Mouse (Mus musculus) thymus, postnatal 36 days (tissue): ENCODE measurements around the gene B9d2.

Experiments
- DNase-seq, 2 experiments: peaks; one replicate each; pipeline ENCODE4 v3.0.0; 2022; ENCODE audit warnings: mixed read lengths in 2 of 2

B9d2 gene

DNA sequence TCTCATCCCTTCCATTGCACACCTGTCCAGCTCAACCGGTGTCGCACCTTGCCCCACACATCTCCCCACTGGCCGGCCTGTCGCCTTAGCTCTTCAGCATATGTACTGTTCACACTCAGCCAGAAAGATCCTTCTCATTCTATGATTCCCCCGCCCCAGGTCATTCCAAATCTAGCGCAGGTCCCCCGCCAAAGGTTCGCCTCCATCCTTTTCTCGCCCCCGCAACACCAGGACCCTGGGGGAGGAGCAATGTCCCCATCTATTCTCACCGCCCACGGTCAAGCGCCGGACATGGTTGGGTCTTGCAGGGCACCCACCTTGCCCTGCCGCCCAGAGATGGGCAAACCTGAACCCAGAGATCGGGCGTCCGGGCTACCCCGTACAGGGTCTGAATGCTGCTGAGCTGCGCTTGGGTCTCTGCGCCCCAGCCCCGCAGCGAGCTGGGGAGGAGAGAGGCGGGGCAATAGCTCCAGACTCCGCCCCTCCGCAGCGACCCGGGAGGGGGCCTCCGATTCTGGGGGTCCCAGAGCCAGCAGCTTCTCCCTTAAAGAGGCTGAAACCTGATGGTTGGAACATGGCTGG lies 5.8 kb upstream of the B9d2 start, which contains the start of gene Tmem91:
TSS of gene Tmem91 (minus strand) at position 448 of the 582 bp plus-strand sequence.
- DNase-seq, result peak in 1 of 2 experiments; percentile 42

DNA sequence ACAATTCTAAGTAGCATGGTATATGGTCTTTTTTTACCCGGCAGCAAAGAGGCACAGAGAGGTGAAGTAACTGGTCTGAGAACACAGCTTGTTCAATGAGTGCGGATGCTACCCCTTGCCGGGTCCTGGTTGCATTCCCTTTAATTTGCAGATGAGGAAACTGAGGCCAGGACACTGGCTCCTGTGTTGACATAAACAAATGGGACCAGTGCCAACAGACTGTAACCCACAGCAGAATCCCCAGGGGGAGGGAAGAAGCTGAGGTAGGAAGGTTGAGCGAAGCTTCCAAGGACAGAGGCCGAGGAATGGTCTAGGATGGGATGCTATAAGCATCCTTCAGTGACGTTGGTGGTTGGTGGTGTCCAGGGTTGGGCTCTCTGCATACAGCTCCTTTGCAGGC lies 5.2 kb upstream of the B9d2 start:
- no peak for DNase-seq

DNA sequence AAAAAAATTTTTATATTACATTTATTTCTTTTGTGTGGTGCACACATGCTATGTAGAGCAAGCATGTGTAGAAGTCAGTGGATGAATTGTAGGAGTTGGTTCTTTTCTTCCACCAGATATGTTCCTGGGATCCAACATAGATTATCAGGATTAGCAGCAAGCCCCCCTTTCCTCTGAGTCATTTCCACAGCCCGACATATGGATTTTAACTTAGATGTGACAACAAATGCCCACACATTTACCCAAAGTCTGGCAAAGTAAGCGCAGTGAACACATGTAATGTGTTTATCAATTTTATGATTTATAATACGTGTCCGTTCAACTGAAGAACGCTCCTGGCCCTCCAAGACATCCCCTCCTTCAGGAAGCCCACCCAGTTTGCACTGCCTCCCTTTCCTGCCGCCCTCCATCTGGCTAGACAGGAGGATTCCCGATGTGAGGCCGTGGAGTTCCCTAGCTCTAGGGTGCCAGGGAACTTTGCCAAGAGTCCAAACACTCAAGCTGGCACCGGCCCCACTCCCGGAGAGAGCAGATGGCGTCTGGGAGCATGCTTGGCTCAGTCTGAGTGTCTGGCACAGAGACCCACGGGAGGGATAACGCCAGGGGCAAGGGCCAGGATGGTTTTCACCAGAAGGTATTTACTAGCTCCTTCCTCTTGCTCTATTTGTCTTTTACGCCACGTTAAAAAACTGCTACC lies 4.3 kb upstream of the B9d2 start:
- no peak for DNase-seq

DNA sequence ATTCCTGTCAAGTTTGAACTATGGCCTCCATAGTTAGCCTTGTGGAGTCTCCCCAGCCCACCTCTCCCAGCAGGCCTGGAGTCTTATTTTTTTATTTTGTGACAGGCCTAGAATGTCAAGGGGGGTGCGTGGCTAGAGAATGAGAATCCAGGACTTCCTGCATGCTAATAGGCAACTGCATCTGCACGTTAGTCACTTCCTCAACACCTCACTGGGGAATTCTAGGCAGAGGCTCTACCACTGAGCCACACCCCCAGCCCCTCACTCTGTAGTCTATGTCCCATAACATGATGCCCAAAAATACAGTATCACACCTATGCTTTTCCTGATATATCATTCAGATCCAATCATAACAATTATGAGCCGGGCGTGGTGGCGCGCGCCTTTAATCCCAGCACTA lies 3.6 kb upstream of the B9d2 start:
- DNase-seq, result no peak

DNA sequence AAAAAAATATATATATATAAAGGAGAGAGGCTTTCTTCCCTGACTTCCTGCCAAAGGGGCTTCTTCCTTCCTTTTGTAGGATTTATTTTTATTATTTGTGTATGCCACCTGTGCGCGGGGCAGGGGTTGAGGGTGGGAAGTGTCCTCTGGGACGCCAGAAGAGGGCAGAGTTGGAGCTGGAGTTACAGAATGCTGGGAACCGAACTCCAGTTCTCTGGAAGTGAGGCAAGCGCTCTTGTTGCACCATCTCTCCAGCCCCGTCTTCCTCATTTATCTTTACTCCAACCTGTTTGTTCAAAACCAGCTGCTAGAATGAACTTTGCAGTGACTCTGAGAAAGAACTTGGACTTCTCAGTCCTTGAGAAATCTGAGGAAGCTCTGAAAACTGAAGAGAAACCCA lies 609 bp upstream of the B9d2 start:
- peak; percentile 31 to 45 for DNase-seq

DNA sequence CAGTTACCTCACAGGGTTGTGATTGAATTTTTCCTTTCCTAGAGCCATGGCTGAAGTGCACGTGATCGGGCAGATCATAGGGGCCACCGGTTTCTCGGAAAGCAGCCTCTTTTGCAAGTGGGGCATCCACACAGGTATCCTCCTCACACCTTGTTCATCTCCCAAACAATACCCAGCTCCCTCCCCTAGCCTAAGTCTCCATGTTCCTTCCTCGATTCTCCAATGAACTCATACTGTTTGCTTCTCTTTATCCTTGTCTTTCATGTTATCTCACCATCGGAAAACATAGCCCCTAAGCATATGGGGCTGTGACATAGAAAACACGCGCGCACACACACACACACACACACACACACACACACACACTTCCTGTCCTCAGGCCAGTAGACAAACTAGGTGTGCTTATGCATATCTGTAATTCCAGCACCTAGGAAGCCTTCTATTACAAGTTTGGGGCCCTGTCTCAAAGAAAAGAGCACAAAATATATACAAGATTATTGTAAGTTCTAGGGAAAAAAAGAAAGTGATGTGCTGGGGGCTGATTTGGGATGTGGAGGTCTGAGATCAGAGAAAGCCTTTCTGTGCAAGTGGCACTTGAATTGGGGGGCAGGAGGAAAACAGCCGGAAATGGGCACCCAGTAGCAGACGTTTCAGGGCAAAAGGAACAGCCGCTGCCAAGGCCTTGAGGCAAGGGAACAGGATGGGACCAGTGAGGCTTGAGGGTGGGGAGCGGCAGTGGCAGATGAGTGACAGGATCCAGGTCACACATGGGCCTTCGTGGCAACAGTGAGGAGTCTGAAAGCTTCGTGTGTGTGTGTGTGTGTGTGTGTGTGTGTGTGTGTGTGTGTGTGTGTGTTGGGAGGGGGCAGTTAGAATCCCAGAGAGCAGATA lies 1.0 kb downstream of the B9d2 start:
- peak; percentile 60 to 78 for DNase-seq

DNA sequence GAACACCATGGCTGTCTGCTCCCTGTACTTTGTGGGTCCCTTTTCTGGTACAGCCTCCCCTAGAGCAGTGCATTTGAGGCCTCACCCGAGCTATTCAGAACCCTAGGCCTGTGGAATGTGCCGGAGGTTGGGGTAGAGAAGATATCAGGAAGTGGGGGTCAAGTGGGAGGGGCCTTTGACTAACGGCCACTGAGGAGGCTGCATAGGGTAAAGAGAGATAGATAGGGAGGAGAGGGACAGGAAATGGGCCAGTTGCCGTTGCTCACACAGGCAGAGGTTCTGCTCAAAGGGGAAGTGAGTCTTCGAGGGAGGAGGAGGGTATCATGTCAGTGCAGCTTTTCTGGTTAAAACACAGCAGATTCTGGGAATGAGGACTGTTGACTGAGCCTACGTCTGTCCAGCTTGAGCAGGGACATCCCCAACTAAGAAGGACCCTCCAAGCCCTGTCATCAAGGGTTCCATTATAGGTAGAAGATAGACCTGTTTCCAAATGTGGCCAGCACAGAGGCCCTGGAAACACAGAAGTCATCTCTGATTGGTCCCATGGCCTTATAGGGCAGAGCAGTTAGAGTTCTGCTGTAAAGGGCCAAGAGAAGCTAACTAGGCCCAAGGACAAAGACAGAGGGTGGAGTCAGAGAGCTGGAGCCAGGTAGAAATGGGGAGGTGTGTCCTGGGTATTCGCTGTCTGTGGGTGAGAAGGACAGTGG lies 3.0 kb downstream of the B9d2 start:
- peak; percentile 59 to 73 for DNase-seq

DNA sequence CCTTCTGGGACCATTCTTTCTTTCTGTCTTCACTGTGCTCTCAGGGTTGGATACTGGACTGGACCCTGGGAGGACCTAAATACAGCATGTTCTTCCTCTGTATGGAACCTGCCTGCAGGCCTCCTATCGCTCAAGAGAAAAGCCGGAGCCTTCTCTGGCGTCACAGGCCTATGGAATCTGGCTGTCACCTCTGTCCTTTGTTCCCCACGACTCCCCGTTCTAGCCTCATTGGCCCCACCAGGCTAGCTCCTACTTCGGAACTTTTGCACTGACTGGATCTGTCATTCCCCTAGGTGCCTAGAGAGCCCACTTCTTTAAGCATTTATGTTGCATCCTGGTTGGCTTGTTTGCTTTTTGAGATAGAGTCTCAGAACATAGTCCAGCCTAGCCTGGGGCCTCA lies 4.1 kb downstream of the B9d2 start:
- DNase-seq, result no peak

DNA sequence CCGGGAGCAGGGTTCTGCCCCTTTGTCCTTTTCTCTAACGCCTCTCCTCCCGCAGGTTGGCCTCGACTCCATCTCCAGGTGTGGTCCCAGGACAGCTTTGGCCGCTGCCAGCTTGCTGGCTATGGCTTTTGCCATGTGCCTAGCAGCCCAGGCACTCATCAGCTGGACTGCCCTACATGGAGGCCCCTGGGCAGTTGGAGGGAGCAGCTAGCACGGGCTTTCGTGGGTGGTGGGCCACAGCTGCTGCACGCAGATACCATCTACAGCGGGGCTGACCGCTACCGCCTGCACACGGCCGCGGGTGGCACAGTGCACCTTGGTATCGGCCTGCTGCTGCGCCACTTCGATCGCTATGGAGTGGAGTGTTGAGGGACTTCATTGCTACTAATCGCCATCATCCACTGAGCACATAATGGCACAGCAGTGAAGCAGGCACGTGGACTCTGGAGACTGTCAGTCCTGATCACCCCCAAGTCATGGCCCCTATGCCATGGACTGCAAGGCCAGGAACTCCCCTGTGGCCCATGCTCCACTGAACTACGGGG lies 5.4 kb downstream of the B9d2 start:
- peak in 1 of 2 experiments; percentile 53 for DNase-seq

DNA sequence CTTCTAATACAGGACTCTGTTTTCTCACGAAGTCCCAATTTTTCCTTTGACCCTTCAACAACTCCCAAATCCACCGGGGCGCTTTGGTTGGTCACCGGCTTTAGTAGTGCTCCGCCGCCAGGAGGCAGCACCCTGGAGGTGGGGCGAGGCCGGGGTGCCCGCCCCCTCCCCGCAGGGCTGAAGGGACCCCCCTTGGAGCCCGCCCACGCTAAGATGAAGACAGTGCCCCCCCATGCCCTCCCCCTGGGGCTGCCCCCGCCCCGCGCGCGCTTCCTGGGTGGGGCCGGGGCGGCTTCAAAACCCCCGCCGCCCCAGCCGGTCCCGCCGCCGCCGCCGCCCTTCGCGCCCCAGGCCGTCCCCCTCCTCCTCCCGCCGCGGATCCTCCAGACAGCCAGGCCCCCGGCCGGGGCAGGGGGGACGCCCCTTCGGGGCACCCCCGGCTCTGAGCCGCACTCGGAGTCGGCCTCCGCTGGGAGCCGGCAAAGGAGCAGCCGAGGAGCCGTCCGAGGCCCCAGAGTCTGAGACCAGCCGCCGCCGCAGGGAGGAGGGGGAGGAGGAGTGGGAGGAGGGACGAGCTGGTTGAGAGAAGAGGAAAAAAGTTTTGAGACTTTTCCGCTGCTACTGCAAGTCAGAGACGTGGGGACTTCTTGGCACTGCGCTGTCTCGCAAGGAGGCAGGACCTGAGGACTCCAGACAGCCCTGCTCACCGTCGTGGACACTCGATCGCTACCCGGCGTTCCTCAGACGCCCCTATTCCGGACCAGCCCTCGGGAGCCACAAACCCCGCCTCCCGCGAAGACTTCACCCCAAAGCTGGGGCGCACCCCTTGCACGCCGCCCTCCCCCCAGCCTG lies 6.3 kb downstream of the B9d2 start, which contains the start of gene Tgfb1:
TSS of gene Tgfb1 (plus strand) at position 323 of the 852 bp plus-strand sequence.
- peak; percentile 91 to 93 for DNase-seq

DNA sequence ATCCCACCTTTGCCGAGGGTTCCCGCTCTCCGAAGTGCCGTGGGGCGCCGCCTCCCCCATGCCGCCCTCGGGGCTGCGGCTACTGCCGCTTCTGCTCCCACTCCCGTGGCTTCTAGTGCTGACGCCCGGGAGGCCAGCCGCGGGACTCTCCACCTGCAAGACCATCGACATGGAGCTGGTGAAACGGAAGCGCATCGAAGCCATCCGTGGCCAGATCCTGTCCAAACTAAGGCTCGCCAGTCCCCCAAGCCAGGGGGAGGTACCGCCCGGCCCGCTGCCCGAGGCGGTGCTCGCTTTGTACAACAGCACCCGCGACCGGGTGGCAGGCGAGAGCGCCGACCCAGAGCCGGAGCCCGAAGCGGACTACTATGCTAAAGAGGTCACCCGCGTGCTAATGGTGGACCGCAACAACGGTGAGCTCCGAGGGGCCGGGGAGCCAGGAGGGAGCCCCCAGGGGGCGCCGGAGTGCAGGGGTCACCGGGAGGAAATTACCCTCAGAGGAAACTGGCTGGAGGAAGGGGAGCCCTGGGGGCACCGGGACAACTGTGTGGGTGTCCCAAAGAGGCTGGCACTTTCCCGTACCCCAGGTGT lies 7.3 kb downstream of the B9d2 start:
- peak; percentile 84 to 85 for DNase-seq

DNA sequence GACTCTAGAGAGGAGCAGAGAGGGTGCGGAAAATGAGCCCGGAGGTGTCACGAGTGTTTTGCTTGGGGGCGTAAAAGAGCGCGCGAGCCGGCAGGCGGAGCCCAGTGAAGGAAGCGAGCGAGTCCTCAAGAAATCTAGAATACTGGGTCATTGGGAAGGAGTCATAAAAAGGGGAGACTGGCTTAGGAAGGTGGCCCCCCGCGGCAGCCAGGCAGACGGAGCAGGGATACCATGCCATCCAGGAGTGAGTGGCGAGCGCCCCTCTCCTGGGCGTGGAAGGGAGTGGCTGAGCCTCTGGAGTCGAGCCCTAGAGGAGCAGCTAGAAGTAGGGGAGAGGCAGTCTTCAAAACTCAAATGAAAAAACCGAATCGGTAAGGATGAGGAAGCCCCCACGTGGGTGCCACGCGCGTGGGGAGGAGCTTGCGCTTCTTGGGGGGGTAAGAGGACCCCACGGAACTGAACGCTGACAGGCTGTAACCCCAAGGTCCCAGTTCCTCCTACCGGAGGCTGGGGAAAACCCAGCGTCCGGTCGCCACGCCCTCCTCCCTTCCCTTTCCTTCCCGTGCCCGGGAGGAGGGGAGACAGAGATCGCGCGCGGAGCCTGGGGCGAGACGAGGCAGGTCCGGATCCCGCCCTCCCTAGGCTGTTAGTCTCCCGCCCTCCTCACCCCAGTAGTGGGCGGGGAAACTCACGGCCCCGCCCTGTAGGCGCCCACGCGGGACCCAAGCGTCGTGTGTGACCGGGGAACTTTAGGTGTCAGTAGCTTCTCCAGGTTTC lies 8.4 kb downstream of the B9d2 start:
- peak; percentile 77 to 87 for DNase-seq

DNA sequence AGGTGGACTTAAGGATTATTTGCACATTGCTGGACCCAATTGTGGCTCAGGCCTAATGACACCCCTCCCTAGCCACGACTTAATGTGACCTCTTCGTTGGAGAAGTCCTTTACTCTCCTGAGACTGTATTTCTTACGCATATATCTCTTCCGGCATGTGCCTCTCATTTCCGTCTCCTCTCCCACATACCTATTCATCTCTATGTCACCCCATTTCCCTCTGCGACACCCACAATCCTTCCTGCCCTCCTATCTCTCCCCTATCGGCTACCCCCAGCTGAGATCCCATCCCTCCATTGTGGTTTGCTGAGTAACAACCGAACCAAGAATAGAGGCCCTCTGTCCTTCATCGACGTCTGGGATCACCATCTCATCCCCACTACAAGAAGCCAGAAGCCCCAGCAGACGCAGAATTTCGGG lies 9.0 kb downstream of the B9d2 start:
- DNase-seq, result peak in 1 of 2 experiments; percentile 40

DNA sequence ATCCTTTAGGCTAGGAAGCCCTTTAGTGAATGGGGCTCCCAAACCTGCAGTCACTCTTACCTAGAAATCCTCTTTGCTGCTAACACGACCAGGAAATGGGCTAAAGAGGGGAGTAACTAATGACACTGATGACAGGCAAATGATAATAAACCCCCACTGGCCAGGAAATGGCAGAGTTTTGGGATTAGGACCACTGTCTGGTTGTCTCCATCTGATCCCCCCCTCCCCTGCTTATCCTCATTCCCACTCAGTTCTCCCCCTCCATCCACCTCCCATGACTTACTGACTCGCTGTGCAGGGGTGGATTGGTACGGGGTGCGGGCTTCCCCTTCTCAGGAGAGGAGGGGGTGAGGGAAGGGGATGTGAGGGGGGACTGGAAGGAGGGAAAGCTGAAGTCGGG lies 9.5 kb downstream of the B9d2 start:
- DNase-seq, result no peak

DNA sequence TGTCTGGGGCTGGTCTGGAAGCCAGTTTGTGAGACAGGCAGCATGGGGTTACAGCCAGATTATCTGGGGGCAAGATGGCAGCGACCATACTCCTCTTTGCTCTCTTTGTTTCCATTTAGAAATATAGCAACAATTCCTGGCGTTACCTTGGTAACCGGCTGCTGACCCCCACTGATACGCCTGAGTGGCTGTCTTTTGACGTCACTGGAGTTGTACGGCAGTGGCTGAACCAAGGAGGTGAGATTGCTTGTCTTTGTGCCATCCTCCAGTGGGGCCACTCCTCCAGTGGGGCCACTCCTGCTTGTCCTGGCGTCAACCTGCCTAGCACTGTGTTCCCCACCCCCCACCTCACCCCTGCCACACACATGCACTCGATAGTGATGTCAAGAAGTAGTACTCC lies 13.5 kb downstream of the B9d2 start:
- no peak for DNase-seq

DNA sequence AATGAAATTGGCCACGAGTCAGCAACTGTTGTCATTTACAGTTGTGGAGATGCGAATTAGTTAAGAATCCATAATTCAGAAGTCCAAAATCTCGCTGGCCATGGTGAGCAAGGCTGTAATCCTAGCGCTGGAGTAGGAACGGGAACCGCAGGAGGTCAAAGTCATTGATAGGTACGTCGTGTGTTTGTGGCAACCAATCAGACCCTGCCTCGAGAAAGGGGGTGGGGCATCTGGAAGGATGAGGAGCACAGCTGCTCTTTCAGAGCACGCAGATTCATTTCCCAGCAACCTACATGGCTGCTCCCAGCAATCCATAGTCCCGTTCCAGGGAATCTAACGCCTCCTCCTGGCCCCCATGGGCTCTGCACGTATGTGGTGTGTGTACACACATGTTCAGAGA lies 19.3 kb downstream of the B9d2 start:
- peak in 1 of 2 experiments; percentile 12 for DNase-seq

DNA sequence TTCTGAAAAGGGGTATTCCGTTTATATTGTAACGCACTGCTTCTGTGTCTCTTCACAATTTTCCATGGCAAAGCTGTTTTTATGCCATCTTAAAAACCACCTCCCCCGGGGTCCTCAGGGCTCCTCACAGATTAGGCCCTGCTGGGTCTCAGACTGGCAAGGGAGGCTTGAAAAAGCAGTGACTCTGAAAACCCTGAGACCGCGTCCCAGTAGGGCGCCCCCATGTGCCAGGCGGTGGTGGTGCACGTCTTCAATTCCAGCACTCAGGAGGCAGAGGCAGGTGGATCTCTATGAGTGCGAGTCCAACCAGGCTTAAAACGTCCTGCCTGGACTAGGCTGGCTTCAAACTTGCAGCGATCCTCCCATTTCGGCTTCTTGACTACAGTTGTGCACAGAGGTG lies 20.2 kb downstream of the B9d2 start:
- peak in 1 of 2 experiments; percentile 16 for DNase-seq

DNA sequence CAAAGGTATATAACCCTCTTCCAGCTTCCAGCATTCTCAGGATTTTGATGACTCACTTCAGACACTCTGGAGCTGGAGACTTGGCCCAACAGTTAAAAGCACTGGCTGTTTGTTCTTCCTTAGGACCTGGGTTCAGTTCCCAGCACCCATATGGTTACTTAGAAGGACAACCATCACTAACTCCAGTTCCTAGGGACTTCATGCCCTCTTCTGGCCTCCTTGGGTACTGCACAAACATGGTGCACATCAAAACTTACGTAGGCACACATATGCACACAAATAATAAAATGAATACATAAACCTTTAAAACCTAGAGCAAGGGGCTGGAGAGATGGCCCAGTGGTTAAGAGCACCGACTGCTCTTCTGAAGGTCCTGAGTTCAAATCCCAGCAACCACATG lies 21.8 kb downstream of the B9d2 start:
- DNase-seq, result no peak

DNA sequence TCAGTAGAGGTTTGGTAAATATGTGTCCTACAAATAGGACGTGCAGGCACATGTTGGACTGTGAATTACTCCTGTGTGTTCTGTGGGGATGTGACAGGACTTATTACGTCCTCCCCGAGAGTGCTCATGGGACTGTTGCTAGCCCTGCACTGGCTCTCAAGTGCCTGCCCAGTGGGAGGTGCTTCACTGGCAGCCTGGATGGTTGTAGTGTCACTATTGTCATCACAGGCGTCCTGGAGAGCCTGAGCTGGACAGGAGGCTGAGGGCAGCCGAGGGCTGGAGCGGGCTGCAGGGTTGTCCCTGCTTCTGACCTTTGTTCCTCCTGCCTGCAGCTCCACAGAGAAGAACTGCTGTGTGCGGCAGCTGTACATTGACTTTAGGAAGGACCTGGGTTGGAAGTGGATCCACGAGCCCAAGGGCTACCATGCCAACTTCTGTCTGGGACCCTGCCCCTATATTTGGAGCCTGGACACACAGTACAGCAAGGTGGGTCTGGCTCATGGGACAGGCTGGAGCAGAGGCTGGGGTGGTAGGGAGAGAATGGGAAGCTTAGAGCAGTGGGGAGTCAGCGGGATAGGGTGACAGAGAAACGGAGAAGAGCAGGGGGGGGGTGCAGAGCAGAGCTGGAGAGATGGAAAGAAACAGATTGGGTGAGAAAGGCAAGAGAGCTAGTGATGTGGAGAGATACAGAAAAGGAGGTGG lies 23.4 kb downstream of the B9d2 start:
- DNase-seq, result no peak
